Mouse (Mus musculus) left cerebral cortex, postnatal 4 days (tissue): ENCODE measurements around the gene Runx3. TPM values are rescaled to one million over a fixed set of nuclear protein-coding genes. Genes with fewer than 3 reads are reported as not detected.

Experiments used
- DNase-seq: peaks from one replicate; pipeline ENCODE4 v3.0.0-alpha.2; 2022
- intact Hi-C: fragments of 180-260 bp; cut with DNase I; formaldehyde crosslinking; loops from one replicate; pipeline ENCODE4 v1.15.1; 2025
- total RNA-seq, 2 experiments: library from RNA; stranded (reverse); gene quantifications; 2 replicates each; pipeline ENCODE4 v1.2.3; 2021

Runx3 gene
- total RNA-seq = under 1 TPM in 1 of 2 experiments, not detected in 1; 0.08 TPM

DNA sequence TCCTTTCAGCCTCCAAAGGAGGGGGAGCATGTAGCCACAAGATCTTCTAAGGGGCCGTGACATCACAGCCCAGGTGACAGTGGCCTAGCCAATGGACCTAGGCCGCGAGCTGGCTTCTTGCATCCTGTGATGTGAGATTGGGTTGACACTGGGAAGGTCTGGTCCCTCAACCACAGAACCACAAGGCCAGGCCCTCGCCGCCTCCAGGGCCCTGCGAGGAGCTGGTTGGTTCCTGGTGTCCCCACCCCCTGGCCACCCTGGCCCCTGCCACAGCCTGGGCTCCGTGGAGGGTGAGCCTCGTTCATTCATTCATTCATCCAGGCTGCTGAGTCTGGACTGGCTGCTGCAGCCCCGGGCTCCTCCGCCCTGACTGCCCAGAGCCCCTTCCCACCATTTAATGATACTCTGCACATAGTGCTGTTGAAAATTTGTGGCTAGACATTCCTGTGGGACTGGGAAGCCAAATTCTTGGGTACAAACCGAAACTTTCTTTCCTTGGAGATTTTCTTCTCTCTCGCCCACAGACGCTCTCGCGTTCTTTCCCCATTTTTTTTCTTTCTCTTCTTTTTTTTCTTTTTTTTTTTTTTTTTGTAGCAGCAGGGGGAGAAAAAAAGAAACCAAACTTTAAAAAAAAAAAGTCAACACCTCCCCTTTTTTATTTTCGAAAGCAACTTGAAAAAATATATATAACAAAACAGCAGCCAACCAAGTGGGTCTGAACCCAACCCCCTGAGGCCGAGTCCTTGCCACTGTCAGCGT, at the start of gene Runx3:
Gene Runx3 (plus strand): TSS at position 311 of the 759 bp plus-strand sequence.
- no peak for DNase-seq
- intact Hi-C loops = no loop called here

GRCm38 (mm10) chr4:135072671-135073070, 47.8 kb upstream of the Runx3 start:
- intact Hi-C loops = no loop called here
- DNase-seq = no peak

DNA sequence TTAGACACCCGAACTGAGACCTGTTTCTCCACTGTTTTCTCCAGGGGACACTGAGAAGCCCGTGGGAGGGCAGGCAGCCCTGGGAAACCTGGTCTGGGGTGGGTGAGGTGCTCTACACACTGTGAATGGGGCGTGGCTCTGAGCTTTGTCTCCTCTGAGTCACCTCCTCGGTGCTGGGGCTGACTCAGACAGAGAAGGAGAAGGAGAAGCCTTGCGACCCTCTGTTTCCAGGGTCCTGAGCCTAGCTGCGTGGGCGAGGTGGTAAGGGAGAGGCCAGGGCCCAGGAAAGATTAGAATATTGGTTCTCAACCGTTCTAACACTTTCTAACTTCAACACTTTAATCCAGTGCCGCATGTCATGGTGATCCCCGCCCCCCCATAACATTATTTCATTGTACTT, 46.9 kb upstream of the Runx3 start:
- DNase-seq = no peak
- intact Hi-C loops = no loop called here

DNA sequence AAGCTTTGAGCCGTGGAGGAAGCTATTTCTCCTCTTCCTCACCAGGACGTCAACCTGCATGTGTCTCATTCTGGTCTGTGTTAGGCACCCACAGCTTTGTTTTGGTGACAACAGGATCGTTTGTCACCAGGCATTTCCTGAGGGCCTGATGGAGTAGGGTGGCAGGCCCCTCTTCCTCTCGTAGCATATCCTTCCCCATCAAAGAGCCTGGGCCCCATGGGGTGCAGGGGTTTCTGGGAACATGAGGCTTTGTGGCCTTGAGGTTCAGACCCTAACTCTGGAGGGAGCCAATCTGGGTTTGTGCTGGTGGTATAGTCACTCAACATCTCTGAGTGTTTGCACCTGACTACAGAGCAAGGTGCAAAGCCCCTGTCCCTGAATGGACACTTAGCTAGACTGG, 45.8 kb upstream of the Runx3 start:
- no peak for DNase-seq
- intact Hi-C loops = no loop called here

DNA sequence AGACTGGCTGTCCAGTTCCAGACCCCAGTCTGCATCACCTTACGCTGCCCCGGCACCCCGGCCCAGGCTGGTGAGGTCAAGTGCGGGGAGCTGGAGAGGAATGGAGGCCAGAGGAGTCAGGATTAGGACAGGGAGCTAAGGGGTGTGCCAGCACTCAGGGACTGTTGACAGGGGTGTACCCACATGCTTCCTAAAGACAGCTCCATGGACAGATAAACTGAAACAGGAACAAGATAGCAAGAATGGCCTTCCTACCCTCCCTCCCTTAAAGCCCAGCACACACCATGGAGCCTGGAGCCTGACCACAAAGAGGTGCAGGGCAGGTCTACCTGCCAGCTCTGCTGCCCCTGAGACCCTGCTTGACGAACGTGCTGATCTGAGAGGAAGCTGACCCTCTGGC, 45.1 kb upstream of the Runx3 start:
- intact Hi-C loops = no loop called here
- DNase-seq = no peak

DNA sequence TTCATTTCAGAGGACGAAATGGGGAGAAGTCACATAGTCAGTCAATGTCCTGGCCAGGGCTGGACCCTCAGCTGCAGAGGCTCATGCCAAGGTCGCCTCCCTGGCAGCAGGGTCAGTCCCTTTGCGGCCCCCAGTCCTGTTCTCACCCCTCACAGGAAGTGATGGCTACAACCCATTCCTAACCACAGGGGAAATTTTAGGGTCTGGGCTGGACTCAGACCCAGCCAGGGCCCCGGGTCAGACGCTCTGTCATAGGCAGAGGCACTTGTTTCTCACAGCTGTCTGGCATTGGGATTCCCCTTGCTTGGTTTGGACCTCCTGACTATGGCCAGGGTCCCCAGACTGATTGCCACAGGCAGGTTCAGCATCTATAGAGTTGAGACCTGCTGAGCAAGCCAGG, 43.8 kb upstream of the Runx3 start:
- no peak for DNase-seq
- intact Hi-C loops = no loop called here

- no peak for DNase-seq
- intact Hi-C loops = no loop called here
These were observed 43.3 kb upstream of the Runx3 start for GRCm38 (mm10) chr4:135077196-135077595.

DNA sequence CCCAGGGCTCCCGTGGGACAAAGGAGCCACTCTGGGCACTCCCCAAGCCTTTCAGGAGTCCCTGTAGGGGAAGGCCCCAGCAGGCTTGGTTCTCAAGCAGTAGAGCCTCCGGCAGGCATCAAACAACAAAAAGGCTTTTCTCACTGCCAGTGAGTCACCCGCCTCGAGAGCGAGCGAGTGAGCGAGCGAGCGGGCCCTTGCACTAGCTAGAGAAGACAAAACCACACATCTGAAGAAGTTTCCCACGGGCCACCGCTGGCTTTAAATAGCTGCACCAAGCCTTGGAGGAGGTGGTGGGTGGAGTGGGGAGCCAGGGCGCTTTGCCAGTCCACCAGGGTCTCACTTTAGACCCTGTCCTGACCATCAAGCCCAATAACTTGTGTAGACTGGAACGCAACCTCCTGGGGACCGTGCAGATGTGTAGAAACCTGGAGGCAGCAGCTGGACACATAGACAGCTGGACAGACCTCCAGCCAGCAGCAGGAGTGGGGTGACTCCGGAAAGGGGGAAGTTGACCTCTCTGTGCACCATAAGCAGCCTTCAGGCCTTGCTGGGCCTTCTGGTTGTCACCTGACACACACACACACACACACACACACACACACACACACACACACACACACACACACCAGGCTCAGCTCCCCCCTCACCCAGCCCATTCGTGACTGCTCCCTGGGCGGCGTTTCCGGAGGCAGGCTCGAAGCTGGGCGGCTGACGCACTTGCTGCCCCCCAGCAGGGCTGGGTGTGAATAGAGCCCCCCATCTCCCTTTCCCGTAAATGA, 40.4 kb upstream of the Runx3 start:
- no peak for DNase-seq
- intact Hi-C loops = no loop called here

DNA sequence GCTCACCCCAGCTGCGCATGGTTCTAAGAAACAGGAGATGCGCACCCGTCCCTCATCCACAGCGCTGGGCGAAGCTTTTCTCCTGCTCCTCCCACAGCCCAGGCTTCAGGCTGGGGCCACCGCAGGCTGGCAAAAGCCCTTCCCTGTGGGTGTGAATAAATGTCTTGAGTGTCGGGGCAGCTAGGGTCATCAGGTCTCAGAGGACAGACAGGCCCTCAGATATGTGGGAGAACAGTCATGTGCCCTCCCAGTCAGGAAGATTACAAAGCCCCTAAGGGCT, 39.9 kb upstream of the Runx3 start:
- intact Hi-C loops = no loop called here
- no peak for DNase-seq

DNA sequence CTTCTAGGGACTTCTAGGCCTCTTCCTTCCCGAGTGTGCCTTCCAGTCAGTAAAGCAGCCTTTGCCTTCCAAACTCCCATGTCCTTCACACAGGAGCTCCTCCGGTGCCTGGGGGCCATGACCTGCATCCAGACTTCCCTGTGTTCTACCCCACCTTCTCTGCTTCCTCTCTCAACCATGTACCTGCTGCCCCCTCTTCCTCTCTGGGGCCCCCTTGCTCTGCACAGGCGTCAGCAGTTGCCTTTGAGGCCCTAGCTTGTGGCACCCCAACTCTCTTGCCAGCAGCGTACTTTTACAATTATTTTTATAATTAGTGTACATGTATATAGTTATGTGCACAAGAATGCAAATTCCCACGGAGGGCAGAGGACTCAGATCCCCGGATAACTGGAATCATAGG, 37.4 kb upstream of the Runx3 start:
- DNase-seq = no peak
- intact Hi-C loops = no loop called here

- intact Hi-C loops = no loop called here
- DNase-seq = no peak
These were observed 35.2 kb upstream of the Runx3 start for GRCm38 (mm10) chr4:135085077-135085853.

- intact Hi-C loops = no loop called here
- DNase-seq = peak; percentile 17
These were observed 29.8 kb upstream of the Runx3 start for GRCm38 (mm10) chr4:135090613-135091012.

DNA sequence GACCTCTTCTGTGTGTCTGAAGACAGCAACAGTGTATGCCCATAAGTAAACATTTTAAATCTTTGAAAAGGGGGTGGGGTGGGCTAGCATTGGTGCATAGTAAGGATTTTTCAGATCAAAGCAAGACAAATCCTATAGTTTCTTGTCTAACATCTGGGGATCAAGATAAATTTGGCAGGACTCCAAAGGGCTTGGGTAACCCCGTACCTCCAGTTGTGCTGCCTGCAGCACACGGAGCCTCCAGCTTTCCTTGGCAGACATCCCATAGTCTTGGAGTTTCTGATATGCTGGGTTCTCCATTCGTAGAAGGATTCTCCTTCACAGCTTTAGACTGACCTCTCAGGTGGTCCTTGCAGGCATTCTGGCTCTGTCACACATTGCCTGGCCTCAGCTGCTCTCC, 27.6 kb upstream of the Runx3 start:
- intact Hi-C loops = no loop called here

GRCm38 (mm10) chr4:135095693-135096092, 24.8 kb upstream of the Runx3 start:
- intact Hi-C loops = no loop called here
- no peak for DNase-seq

More for the DNA sequence above, 27.6 kb upstream of the Runx3 start:
- DNase-seq = no peak

DNA sequence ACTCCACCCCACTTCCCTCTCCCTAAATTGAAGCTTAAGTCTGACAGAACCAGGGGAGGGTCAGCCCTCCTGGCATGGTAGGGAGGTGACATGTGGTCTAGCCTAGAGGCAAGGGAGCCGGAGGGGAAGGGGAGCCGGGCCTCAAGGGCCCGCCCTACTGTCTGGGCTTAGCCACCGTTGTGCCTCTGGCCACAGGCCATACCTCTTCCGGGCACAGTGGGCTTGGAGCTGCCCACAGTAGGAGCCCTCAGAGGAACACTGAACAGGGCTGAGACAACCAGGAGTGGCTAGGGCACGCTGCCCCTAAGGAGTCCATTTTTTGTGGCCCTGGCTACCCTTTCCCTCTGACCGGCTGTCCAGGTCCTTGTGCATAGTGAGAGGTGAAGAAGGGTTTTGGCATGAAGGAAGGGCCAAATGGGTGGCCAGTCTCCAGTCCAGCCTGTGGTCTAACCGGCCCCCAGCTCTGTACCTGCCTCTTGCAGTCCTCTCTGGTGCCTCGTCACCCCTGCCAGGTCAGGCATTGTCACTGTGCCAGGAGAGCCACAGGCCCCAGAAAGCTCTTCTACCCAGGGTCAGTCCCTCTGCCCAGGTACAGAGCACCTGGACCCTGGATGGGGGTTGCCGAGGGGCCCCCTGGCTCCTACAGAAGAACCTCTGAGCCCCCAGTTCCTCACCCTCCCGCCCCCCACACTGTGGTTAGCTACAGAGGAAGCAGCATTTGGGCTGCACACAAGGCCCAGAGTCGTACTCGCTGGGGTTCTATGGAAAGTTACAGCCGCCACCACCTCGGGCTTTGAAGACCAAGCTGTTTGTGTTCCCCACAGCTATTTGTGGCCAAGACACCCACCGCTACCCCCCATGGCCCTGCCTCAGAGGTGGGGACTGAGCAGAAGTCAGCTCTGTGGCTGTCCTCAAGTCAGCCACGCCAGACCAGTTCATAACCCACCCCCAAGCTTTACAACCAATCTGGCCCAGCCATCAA, 22.3 kb upstream of the Runx3 start:
- no peak for DNase-seq
- intact Hi-C loops = no loop called here

DNA sequence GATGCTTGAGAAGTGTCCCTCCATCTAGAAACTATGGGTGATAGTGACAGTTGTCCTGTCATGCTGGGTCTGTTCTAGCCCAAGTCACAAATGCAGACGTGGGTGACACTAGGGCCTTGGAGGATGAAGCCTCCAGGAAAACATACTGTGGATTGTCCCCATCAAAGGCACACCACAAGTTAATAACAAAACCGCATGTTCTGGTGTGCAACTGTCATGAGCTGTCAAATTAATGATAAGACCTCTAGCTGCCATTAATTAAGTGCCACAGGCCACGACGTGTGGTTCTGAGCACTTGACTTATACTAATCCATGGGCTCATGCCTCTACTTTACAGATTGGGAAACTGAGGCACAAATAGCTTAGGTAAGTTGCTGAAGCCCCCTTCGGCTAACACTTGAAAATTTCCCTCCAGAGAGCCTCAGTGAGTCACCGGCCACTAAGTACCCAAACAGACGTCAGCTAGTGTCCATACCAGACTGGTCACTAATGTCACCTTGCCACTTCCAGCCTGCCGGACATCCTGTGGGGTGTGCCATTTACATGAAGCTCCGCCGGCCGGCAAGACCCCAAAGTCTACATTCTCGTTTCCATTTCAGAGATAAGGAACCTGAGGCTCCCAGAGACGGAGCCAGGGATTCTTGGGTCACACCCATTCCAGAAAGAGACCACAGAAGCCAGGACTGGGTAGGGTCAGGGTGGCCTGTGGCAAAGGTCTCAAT, 18.3 kb upstream of the Runx3 start:
- no peak for DNase-seq
- intact Hi-C loops = no loop called here

DNA sequence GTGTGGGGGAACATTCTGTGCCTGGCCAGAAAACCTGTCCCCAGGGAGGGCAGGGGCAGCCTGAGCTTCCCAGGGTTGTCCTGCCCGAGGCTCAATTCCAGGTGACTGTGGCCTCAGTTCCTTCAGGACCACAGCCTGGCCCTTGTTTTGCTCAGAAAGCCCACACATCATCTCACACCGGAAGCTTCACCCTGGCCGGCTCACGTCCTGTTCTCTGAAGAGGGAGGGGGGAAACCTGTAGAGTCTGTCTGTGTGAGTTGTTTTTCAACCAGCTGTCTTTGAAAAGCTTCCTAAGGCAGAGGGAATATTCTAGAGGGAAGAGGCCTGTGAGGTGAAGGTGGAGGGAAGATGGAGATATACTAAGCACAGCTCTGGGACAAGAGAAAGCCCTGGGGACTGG, 17.7 kb upstream of the Runx3 start:
- no peak for DNase-seq

GRCm38 (mm10) chr4:135103800-135104199, 16.7 kb upstream of the Runx3 start:
- intact Hi-C loops = no loop called here
- DNase-seq = no peak

More for the DNA sequence above, 17.7 kb upstream of the Runx3 start:
- intact Hi-C loops = no loop called here

- intact Hi-C loops = no loop called here
- no peak for DNase-seq
These were observed 13.5 kb upstream of the Runx3 start for GRCm38 (mm10) chr4:135106968-135107367.

GRCm38 (mm10) chr4:135108666-135109065, 11.8 kb upstream of the Runx3 start:
- intact Hi-C loops = no loop called here
- DNase-seq = no peak
